Mouse (Mus musculus) midbrain, embryonic 15.5 days (tissue): Measurements from ENCODE around the gene Ogg1. TPM values are rescaled to one million over a fixed set of nuclear protein-coding genes. Genes with fewer than 3 reads are reported as not detected.

Source experiments
- ATAC-seq: fragments of 200-750 bp; cut with Nextera tagmentation; replicated peaks from 2 replicates; pipeline ENCODE4 v1.8.0; 2017; ENCODE audit warnings: moderate TSS enrichment
- H3K27ac ChIP-seq: fragments of 300-500 bp; sonication (generic); 2 replicates; pipeline ENCODE4 v1.5.1; 2015; ENCODE audit warnings: mild to moderate bottlenecking, inconsistent platforms
- H3K27me3 ChIP-seq: fragments of 300-500 bp; sonication (generic); replicated peaks from 2 replicates; pipeline ENCODE4 v1.6.1; 2015; ENCODE audit warnings: inconsistent platforms
- H3K36me3 ChIP-seq: fragments of 300-500 bp; sonication (generic); replicated peaks from 2 replicates; pipeline ENCODE4 v1.6.1; 2015; ENCODE audit warnings: inconsistent platforms
- H3K4me1 ChIP-seq: fragments of 300-500 bp; sonication (generic); 2 replicates; pipeline ENCODE4 v1.6.1; 2015; ENCODE audit warnings: inconsistent platforms
- H3K4me2 ChIP-seq: fragments of 300-500 bp; sonication (generic); 2 replicates; pipeline ENCODE4 v1.6.1; 2015; ENCODE audit warnings: inconsistent platforms, mild to moderate bottlenecking, moderate library complexity
- H3K4me3 ChIP-seq: fragments of 300-500 bp; sonication (generic); 2 replicates; pipeline ENCODE4 v1.5.1; 2015; ENCODE audit warnings: mild to moderate bottlenecking, inconsistent platforms
- H3K9ac ChIP-seq: fragments of 300-500 bp; sonication (generic); 2 replicates; pipeline ENCODE4 v1.6.1; 2015; ENCODE audit warnings: mild to moderate bottlenecking, inconsistent platforms
- H3K9me3 ChIP-seq: fragments of 300-500 bp; sonication (generic); 2 replicates; pipeline ENCODE4 v1.6.1; 2016; ENCODE audit warnings: inconsistent platforms
- WGBS: fragments of 180-500 bp; shearing (Covaris S2); methylation state at CpG from one replicate; pipeline ENCODE4 v1.1.7; 2015; ENCODE audit warnings: mixed read lengths; 5-methylcytosine and 5-hydroxymethylcytosine counted together
- polyA plus RNA-seq: library from polyadenylated mRNA; unstranded; fragments of >200 nt; fragmentation: Nextera tagmentation; extraction: Ambion mirVana; gene quantifications from 2 replicates; pipeline ENCODE4 v1.2.1, GENCODE M21; 2015

The Ogg1 gene
- polyA plus RNA-seq, result 9.6 and 11.1 TPM in 2 replicates

DNA sequence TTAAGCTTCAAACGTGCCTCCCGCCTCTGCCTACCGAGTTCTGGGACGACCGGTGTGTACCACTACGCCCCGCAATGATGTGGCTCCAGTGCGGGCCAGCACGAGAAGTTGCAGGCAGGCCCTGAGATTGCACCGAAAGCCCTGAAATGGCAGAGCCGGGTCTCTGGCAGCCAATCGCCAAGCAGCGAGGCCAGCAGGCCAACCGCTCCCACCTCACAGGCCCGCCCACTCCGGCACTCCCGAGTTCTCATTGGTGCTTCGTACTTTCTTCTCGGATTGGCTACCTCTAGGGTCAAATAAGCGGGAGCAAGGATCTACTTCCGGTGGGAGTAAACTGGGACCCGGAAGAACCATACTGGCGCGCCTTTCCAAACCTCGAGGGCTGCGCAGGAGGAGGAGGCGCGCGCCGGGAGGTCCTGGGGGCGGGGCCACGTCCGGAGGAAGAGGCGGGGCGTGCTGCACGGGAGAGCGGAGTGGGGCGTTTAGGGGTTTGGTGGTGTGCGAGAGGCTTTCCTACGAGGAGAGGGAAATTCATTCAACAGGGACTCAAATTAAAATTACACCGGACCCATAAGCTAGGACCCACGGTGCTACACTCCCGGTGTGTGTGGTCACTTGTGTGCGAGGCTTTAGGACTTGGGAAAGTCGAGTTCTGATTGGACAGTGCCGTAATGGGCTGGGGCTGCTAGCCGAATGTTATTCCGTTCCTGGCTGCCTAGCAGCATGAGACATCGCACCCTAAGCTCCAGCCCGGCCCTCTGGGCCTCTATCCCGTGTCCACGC, at the start of gene Ogg1:
TSS of gene Ogg1 (plus strand) at position 440 of the 783 bp plus-strand sequence.
- H3K4me3 ChIP-seq, result peak within 1 kb of the TSS; percentile 58
- peaks cover 26% of the 10 kb centered on the region for H3K36me3 ChIP-seq
- peak within 1 kb of the TSS; percentile 87 for H3K27ac ChIP-seq
- H3K4me2 ChIP-seq, result peak within 1 kb of the TSS; percentile 86
- ATAC-seq, result peak; percentile 99
- H3K9ac ChIP-seq, result peak within 1 kb of the TSS; percentile 60
- 0% methylated on average over 52 of the region's 52 CpGs for WGBS
- peaks cover 16% of the 10 kb centered on the region for H3K4me1 ChIP-seq
- H3K27me3 ChIP-seq, result no peaks in the 10 kb centered on the region
- no peaks in the 10 kb centered on the region for H3K9me3 ChIP-seq

DNA sequence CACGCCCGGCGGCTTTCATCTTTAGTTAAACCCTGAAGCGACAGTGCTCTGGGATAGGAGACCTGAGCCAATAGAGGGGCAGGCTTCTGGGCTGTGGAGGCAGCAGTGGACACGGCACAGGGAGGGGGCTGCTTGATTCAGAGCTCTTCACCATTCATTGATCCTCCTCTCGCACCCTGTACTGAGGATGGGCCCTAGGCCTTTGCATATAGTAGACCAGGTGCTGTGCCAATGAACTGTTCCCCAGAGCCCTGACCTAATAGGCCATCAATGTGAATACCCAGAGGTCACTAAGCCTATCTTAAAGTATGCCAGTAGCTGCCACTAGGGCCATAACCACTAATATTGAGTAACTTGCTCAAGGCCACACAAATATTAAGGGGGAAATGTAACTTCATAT, 45.1 kb upstream of the Ogg1 start:
- Histone ChIP-seq H3K9ac (no peak overlapping the region), H3K27ac (no peak overlapping the region), H3K36me3 (peaks cover 3% of the 10 kb centered on the region; the same call in 1 of the 2 replicates), H3K4me2 (peak overlapping the region; percentile 58), H3K4me3 (peak overlapping the region; percentile 30; the same call in 1 of the 2 replicates), H3K4me1 (peaks cover 16% of the 10 kb centered on the region), H3K27me3 (peaks cover 32% of the 10 kb centered on the region), H3K9me3 (no peaks in the 10 kb centered on the region)
- ATAC-seq, result peak; percentile 35; the same call in 1 of the 2 replicates
- WGBS, result 63% methylated on average over 6 of the region's 6 CpGs

DNA sequence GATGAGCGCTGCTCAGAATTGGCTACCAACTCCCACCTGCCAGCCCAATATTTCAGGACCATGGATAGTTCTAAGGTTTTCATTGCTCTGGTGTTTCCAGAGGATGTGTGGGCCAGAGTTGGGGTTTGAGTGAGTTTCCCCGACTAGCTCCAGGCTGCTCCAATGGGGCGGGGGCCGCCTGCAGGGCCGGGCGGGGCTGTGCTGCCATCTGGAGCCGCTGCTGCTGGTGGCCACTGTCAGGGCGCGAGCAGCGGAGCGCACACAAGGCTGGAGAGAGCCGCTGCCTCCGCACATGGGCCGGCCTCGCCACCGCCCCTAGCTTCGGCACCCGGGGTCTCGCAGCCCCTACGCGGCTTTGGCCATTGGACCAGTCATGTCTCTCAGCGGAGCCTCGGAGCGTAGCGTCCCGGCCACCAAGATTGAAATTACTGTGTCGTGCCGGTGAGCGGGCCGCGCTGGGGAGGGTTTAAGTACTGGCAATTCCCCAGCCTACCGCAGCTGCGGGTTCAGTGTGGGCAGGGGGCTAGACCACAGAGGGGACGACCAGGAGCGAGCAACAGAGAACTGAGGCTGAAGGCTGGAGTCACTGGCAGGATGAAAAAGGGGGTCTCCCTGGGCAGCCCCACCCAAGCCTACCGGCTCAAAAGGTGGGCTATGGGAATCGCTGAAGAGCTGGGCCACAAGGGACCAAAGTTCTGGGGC, 44.5 kb upstream of the Ogg1 start, which contains the start of gene Cpne9:
TSS of gene Cpne9 (plus strand) at position 207 of the 702 bp plus-strand sequence.
- ATAC-seq, result peak; percentile 84
- 1% methylated on average over 37 of the region's 37 CpGs for WGBS
- peaks cover 3% of the 10 kb centered on the region; the same call in 1 of the 2 replicates for H3K36me3 ChIP-seq
- no peaks in the 10 kb centered on the region for H3K9me3 ChIP-seq
- peak within 1 kb of the TSS; percentile 30 for H3K4me3 ChIP-seq
- peak within 1 kb of the TSS; percentile 58 for H3K4me2 ChIP-seq
- H3K27ac ChIP-seq, result no peak within 1 kb of the TSS
- H3K4me1 ChIP-seq, result peaks cover 16% of the 10 kb centered on the region
- H3K9ac ChIP-seq, result peak within 1 kb of the TSS; percentile 28; the same call in 1 of the 2 replicates
- peaks cover 32% of the 10 kb centered on the region for H3K27me3 ChIP-seq

DNA sequence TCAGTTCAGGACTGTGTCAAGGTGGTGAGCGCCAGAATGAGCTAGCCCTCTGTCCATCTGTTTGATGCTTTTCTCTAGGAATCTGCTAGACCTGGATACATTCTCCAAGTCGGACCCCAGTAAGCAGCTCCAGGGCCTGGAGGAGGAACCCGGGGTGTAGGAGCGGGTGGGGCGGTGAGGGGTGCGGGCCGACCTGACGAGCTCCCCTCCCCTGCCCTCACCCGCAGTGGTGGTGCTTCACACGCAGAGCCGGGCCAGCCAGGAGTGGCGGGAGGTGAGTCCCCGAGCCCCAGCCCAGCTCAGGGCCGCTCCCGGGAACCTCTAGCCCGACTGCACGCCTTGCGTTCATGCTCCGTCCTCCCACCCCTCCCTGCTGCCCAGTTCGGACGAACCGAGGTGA, 43.8 kb upstream of the Ogg1 start:
- peak; percentile 35 for ATAC-seq
- peak overlapping the region; percentile 27; the same call in 1 of the 2 replicates for H3K9ac ChIP-seq

DNA sequence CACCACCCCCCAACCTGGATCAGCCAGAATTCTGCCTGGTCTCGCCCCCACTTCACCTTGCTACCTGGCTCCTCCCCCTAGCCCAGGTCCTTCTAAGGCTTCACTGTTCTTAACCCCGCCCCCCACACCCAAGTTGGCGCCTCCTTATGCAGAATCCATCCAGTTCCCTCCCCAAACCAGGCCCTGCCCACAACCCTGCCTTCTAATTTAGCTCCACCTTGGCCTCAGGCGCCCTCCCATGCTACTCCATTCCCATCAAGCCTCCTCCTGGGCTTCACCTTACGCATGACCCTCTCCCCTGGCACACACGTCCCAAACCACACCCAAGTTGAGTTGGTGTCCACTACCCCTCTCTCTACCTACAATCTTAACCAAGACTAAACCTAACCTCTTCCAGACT, 43.3 kb upstream of the Ogg1 start:
- H3K9me3 ChIP-seq, result no peaks in the 10 kb centered on the region
- peak overlapping the region; percentile 30; the same call in 1 of the 2 replicates for H3K4me3 ChIP-seq
- ATAC-seq, result 0 out of 2 replicates have a peak, but pooled peaks have one; percentile 7
- WGBS, result 8% methylated on average over 6 of the region's 6 CpGs
- H3K4me1 ChIP-seq, result peaks cover 16% of the 10 kb centered on the region
- no peak overlapping the region for H3K9ac ChIP-seq
- peak overlapping the region; percentile 58 for H3K4me2 ChIP-seq
- no peak overlapping the region for H3K27ac ChIP-seq
- peaks cover 32% of the 10 kb centered on the region for H3K27me3 ChIP-seq
- peaks cover 3% of the 10 kb centered on the region; the same call in 1 of the 2 replicates for H3K36me3 ChIP-seq

More for the DNA sequence above, 43.8 kb upstream of the Ogg1 start:
- H3K27me3 ChIP-seq, result peaks cover 32% of the 10 kb centered on the region
- WGBS, result 2% methylated on average over 22 of the region's 22 CpGs
- peak overlapping the region; percentile 58 for H3K4me2 ChIP-seq
- H3K4me1 ChIP-seq, result peaks cover 16% of the 10 kb centered on the region
- peak overlapping the region; percentile 30 for H3K4me3 ChIP-seq
- H3K9me3 ChIP-seq, result no peaks in the 10 kb centered on the region
- no peak overlapping the region for H3K27ac ChIP-seq
- H3K36me3 ChIP-seq, result peaks cover 3% of the 10 kb centered on the region; the same call in 1 of the 2 replicates

DNA sequence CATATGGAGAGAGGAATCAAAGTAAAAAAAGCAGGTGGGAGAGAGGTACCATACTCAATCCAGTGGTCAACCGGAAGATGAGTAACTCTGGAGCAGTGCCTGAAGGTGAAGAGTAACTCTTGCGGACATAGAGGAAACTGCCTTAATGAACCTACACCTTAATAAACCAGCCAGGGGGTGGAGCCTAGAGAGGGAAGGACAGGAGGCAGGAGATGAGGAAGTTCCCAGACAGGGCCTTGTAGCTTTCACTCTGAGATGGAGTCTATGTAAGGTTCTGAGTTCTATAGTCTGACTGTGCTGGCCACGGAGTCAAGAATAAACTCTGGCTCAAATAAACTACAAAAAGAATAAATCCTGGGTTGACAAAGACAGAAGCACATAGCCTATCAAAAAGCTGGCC, 41.8 kb upstream of the Ogg1 start:
- Histone ChIP-seq H3K27me3 (peaks cover 32% of the 10 kb centered on the region), H3K27ac (no peak overlapping the region), H3K9ac (no peak overlapping the region), H3K9me3 (no peaks in the 10 kb centered on the region), H3K4me1 (peaks cover 16% of the 10 kb centered on the region), H3K4me2 (no peak overlapping the region), H3K4me3 (no peak overlapping the region), H3K36me3 (peaks cover 3% of the 10 kb centered on the region; the same call in 1 of the 2 replicates)
- no peak for ATAC-seq
- WGBS, result 79% methylated on average over 3 of the region's 3 CpGs

DNA sequence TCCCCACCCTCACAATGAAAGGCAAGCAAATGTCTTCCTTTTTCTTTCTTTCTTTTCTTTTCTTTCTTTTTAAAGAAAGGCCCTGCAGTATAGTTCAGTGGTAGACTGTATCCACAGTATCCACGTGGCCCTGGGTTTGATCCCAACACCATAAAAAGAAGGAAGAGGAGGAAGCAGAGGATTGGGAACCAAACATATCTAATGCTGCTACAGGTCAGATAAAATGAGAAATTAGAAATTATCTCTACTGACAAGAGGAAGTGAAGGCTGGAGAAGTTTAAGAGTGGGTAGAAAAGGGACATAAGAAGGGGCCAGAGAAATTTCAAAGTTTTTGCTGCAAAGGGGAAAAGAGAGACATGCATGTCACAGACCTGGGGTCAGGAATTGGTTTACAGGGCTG, 40.5 kb upstream of the Ogg1 start:
- no peak overlapping the region for H3K27ac ChIP-seq
- no peak for ATAC-seq

DNA sequence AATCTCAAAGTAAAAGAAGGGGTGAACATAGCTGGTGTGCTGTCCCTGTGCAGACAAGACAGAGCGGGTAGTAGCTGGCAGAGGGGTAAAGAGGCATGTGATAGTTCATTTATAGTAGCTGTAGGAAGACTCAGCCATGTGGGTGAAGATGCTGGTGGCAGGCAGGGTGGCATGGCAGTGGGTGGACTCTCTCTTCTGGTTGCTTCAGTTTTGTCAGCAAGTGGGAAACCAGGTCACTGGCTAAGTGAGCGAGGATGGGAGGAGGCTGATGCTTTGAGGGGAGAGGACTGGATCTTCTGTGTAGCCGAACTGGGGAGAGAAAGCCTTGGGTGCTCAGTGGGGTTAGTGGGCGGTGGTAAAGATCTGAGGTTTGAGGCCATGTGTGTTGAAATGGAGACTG, 39.5 kb upstream of the Ogg1 start:
- Histone ChIP-seq H3K27me3 (peaks cover 23% of the 10 kb centered on the region), H3K36me3 (no peaks in the 10 kb centered on the region), H3K9ac (no peak overlapping the region), H3K4me2 (no peak overlapping the region), H3K27ac (no peak overlapping the region), H3K4me1 (peaks cover 10% of the 10 kb centered on the region), H3K4me3 (no peak overlapping the region), H3K9me3 (no peaks in the 10 kb centered on the region)
- ATAC-seq, result no peak
- 65% methylated on average over 4 of the region's 4 CpGs for WGBS

More for the DNA sequence above, 40.5 kb upstream of the Ogg1 start:
- no peaks in the 10 kb centered on the region for H3K36me3 ChIP-seq
- no peak overlapping the region for H3K9ac ChIP-seq
- H3K4me1 ChIP-seq, result peaks cover 16% of the 10 kb centered on the region
- H3K27me3 ChIP-seq, result peaks cover 32% of the 10 kb centered on the region
- whole genome bisulfite sequencing, result 64% methylated on average over 1 of the region's 1 CpGs
- H3K4me2 ChIP-seq, result no peak overlapping the region
- H3K9me3 ChIP-seq, result no peaks in the 10 kb centered on the region
- no peak overlapping the region for H3K4me3 ChIP-seq

DNA sequence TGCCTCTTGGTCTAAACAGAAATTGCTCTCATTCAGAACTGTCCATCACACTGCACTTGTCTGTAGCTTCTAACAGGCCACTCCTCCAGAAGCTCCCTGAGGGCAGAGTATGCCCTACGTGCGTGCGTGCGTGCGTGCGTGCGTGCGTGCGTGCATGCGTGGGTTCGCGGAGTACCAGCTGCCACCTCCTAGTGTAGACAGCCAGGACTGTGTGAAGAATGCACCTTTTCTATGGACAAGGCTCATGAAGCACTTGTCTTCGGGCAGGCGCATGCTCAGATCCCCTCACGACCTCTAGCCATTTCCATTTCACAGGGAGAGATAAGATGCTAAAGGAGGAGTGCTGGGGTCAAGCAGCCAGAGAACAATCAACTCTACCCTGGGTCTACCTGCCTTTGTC, 37.4 kb upstream of the Ogg1 start:
- peaks cover 4% of the 10 kb centered on the region for H3K27me3 ChIP-seq
- no peaks in the 10 kb centered on the region for H3K9me3 ChIP-seq
- no peak for ATAC-seq
- no peaks in the 10 kb centered on the region for H3K36me3 ChIP-seq
- no peaks in the 10 kb centered on the region for H3K4me1 ChIP-seq
- no peak overlapping the region for H3K9ac ChIP-seq
- no peak overlapping the region for H3K27ac ChIP-seq
- no peak overlapping the region for H3K4me2 ChIP-seq
- 95% methylated on average over 15 of the region's 15 CpGs for WGBS
- no peak overlapping the region for H3K4me3 ChIP-seq

DNA sequence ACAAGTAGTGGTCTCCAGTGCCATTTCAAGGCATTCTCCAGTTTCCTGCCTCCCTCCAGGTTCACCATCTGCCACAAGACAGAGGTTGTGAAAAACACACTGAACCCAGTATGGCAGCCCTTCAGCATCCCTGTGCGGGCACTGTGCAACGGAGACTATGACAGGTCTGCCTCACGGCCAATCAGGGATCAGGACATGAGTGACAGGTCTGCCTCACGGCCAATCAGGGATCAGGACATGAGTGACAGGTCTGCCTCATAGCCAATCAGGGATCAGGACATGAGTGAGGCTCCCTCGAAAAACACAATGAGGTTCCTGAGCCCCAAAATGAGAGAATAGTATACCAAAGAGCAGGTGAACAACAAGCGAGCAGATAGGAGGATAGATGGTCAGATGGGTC, 36.4 kb upstream of the Ogg1 start:
- ATAC-seq, result no peak
- Histone ChIP-seq H3K4me2 (no peak overlapping the region), H3K27me3 (no peaks in the 10 kb centered on the region; the same call in 1 of the 2 replicates), H3K9me3 (no peaks in the 10 kb centered on the region), H3K27ac (no peak overlapping the region), H3K4me3 (no peak overlapping the region), H3K9ac (no peak overlapping the region), H3K4me1 (no peaks in the 10 kb centered on the region), H3K36me3 (no peaks in the 10 kb centered on the region)
- 79% methylated on average over 6 of the region's 6 CpGs for WGBS

DNA sequence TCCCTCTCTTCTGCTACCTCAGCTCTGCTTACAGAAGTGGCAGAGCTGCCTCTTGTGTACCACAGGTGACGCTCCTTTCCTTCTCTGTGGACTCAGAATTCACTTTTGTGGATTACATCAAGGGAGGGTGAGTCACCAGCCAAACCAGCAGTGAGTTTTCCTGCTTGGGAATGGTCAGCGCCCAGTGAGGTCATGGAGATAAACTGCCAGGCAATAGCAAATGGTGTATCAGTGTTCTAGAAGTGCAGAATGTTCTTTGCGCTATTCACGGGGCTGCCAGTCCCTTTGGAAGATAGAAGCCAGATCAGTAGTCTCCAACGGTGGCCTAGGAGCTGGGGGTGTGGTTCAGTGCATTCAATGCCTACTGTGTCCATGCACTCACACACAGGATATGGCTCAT, 33.8 kb upstream of the Ogg1 start:
- no peaks in the 10 kb centered on the region for H3K4me1 ChIP-seq
- H3K36me3 ChIP-seq, result no peaks in the 10 kb centered on the region
- H3K27ac ChIP-seq, result no peak overlapping the region
- no peaks in the 10 kb centered on the region for H3K9me3 ChIP-seq
- no peak overlapping the region for H3K9ac ChIP-seq
- H3K27me3 ChIP-seq, result no peaks in the 10 kb centered on the region
- H3K4me3 ChIP-seq, result no peak overlapping the region
- 79% methylated on average over 5 of the region's 5 CpGs for WGBS
- no peak for ATAC-seq
- no peak overlapping the region for H3K4me2 ChIP-seq

DNA sequence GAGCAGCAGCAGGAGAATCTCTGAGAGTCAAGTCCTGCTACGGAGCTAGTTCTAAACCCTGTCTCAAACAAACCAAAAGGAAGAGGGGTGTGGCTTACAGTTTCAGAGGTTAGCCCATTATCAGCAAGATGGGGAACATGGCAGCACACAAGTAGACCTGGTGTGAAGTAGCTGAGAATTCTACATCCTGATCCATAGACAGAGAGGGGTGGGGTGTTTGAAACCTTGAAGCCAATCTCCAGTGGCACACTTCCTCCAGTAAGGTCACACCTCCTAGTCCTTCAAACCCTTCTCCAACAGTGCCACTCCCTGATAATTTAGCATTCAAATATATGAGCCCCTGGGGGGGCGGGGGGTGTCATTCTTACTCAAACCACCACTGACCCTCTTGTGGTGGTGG, 30.7 kb upstream of the Ogg1 start:
- Histone ChIP-seq H3K4me1 (no peaks in the 10 kb centered on the region), H3K9me3 (no peaks in the 10 kb centered on the region)
- WGBS, result 91% methylated on average over 2 of the region's 2 CpGs

More for the DNA sequence above, 30.7 kb upstream of the Ogg1 start:
- ATAC-seq, result no peak
- Histone ChIP-seq H3K4me3 (no peak overlapping the region), H3K27ac (no peak overlapping the region), H3K36me3 (no peaks in the 10 kb centered on the region), H3K27me3 (no peaks in the 10 kb centered on the region), H3K4me2 (no peak overlapping the region), H3K9ac (no peak overlapping the region)
